Mouse (Mus musculus) kidney, adult 2 months (tissue): ENCODE data around the gene Leng1.

Source experiments
- CTCF ChIP-seq: fragments of 200-500 bp; conservative IDR thresholded peaks from 2 replicates; pipeline ENCODE4 v1.5.1; 2011; ENCODE audit warnings: low read depth, mild to moderate bottlenecking, control low read depth, low read length, moderate library complexity, mixed read lengths; ENCODE audit not compliant: insufficient read depth, insufficient read length
- POLR2A ChIP-seq: fragments of 200-500 bp; IDR thresholded peaks from one replicate; pipeline ENCODE4 v1.6.1; 2011; ENCODE audit warnings: low read depth, low read length, control low read depth

- TF ChIP-seq CTCF (no peak), POLR2A (no peak)
These were observed 19.0 kb downstream of the Leng1 start for GRCm38 (mm10) chr7:3646641-3647040.
